Mouse (Mus musculus) kidney, adult 2 months (tissue): Measurements from ENCODE around the gene Ankrd2.

Source experiments
- CTCF ChIP-seq: fragments of 200-500 bp; conservative IDR thresholded peaks from 2 replicates; pipeline ENCODE4 v1.5.1; 2011; ENCODE audit warnings: low read depth, mild to moderate bottlenecking, control low read depth, low read length, moderate library complexity, mixed read lengths; ENCODE audit not compliant: insufficient read depth, insufficient read length
- POLR2A ChIP-seq: fragments of 200-500 bp; IDR thresholded peaks from one replicate; pipeline ENCODE4 v1.6.1; 2011; ENCODE audit warnings: low read depth, low read length, control low read depth

DNA sequence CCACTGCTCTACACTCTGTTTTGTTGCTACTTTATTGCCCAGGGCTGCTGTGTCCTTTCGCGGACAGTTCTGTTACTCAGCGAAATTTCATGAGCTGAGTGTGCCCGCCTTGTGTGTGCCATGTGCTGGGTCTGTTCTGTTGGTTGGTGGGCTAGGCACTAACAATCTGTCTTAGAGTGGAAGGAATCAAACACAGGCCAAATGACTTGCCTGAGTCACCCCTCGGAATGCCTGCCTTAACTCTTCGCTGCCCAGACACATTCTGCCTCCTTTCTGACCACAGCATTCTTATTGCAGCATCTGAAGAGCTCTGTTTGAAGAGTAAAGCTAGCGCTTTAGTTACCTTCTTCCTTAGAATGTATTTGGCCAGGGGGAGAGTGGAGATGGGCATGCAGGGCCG is 29.2 kb upstream of the Ankrd2 start:
- TF ChIP-seq CTCF (no peak), POLR2A (no peak)
